Mouse (Mus musculus) hindbrain, embryonic 12.5 days (tissue): ENCODE results near the gene Hist1h1a. TPM values are rescaled to one million over a fixed set of nuclear protein-coding genes. Genes with fewer than 3 reads are reported as not detected.
"Not testable (repeated sequence)": the region's sequence is repeated elsewhere in the genome, so short reads cannot be mapped to it uniquely, and the experiment has no call there.

Source experiments
- ATAC-seq: fragments of 200-750 bp; cut with Nextera tagmentation; 2 replicates; pipeline ENCODE4 v1.8.0; 2017; ENCODE audit warnings: moderate TSS enrichment; ENCODE audit not compliant: low FRiP score
- H3K27ac ChIP-seq: fragments of 300-500 bp; sonication (generic); 2 replicates; pipeline ENCODE4 v1.5.1; 2016; ENCODE audit warnings: mild to moderate bottlenecking
- H3K27me3 ChIP-seq: fragments of 300-500 bp; sonication (generic); 2 replicates; pipeline ENCODE4 v1.6.1; 2016; ENCODE audit warnings: mild to moderate bottlenecking
- H3K36me3 ChIP-seq: fragments of 300-500 bp; sonication (generic); 2 replicates; pipeline ENCODE4 v1.6.1; 2016; ENCODE audit warnings: mild to moderate bottlenecking
- H3K4me1 ChIP-seq: fragments of 300-500 bp; sonication (generic); 2 replicates; pipeline ENCODE4 v1.6.1; 2016
- H3K4me2 ChIP-seq: fragments of 300-500 bp; sonication (generic); replicated peaks from 2 replicates; pipeline ENCODE4 v1.6.1; 2016; ENCODE audit warnings: mild to moderate bottlenecking
- H3K4me3 ChIP-seq: fragments of 300-500 bp; sonication (generic); 2 replicates; pipeline ENCODE4 v1.5.1; 2016; ENCODE audit warnings: mild to moderate bottlenecking
- H3K9ac ChIP-seq: fragments of 300-500 bp; sonication (generic); 2 replicates; pipeline ENCODE4 v1.6.1; 2016; ENCODE audit warnings: mild to moderate bottlenecking, moderate library complexity
- H3K9me3 ChIP-seq: fragments of 300-500 bp; sonication (generic); replicated peaks from 2 replicates; pipeline ENCODE4 v1.6.1; 2016; ENCODE audit warnings: mild to moderate bottlenecking
- WGBS: fragments of 180-500 bp; shearing (Covaris S2); methylation state at CpG from one replicate; pipeline ENCODE4 v1.1.7; 2016; 5-methylcytosine and 5-hydroxymethylcytosine counted together
- polyA plus RNA-seq: library from polyadenylated mRNA; unstranded; fragments of >200 nt; fragmentation: Nextera tagmentation; extraction: Ambion mirVana; gene quantifications from 2 replicates; pipeline ENCODE4 v1.2.1, GENCODE M21; 2016

Gene Hist1h1a
- polyA plus RNA-seq, 1 experiment from 2014 or later: 2.7 TPM

GRCm38 (mm10) chr13:23756790-23757189 is 6.7 kb upstream of the Hist1h1a start, which contains the start of gene Hist1h4b:
Gene Hist1h4b, plus strand, starts transcription at chr13:23757013.
- H3K36me3 ChIP-seq: no peaks in the 10 kb centered on the region
- peak within 1 kb of the TSS; percentile 85 for H3K27ac ChIP-seq
- H3K27me3 ChIP-seq: no peaks in the 10 kb centered on the region
- under 1% methylated on average over 19 of the region's 22 CpGs for WGBS
- H3K9me3 ChIP-seq: no peaks in the 10 kb centered on the region
- peaks cover 16% of the 10 kb centered on the region for H3K4me1 ChIP-seq
- peak within 1 kb of the TSS; percentile 36 for H3K4me3 ChIP-seq
- ATAC-seq: peak; percentile 74
- H3K4me2 ChIP-seq: peak within 1 kb of the TSS; percentile 57
- peak within 1 kb of the TSS; percentile 54 for H3K9ac ChIP-seq

- Histone ChIP-seq H3K4me3 (peak overlapping the region; percentile 36), H3K9me3 (no peaks in the 10 kb centered on the region), H3K27me3 (no peaks in the 10 kb centered on the region), H3K4me2 (peak overlapping the region; percentile 57), H3K27ac (peak overlapping the region; percentile 85), H3K4me1 (peaks cover 16% of the 10 kb centered on the region), H3K36me3 (no peaks in the 10 kb centered on the region), H3K9ac (peak overlapping the region; percentile 54)
- WGBS: 1% methylated on average over 17 of the region's 23 CpGs
- ATAC-seq: no peak; the same call in 1 of the 2 replicates
Observed at GRCm38 (mm10) chr13:23757211-23757773, 6.2 kb upstream of the Hist1h1a start.

GRCm38 (mm10) chr13:23757921-23758320 is 5.5 kb upstream of the Hist1h1a start:
- WGBS: 52% methylated on average over 3 of the region's 3 CpGs
- Histone ChIP-seq H3K9me3 (no peaks in the 10 kb centered on the region), H3K9ac (no peak overlapping the region), H3K4me3 (no peak overlapping the region), H3K4me1 (peaks cover 16% of the 10 kb centered on the region), H3K27me3 (no peaks in the 10 kb centered on the region), H3K4me2 (peak overlapping the region; percentile 57; the same call in 1 of the 2 replicates), H3K36me3 (no peaks in the 10 kb centered on the region), H3K27ac (no peak overlapping the region)
- ATAC-seq: no peak

GRCm38 (mm10) chr13:23759251-23759771 is 4.2 kb upstream of the Hist1h1a start:
- Histone ChIP-seq H3K36me3 (no peaks in the 10 kb centered on the region), H3K4me2 (no peak overlapping the region), H3K4me1 (peaks cover 25% of the 10 kb centered on the region), H3K4me3 (no peak overlapping the region), H3K27ac (no peak overlapping the region), H3K27me3 (no peaks in the 10 kb centered on the region), H3K9ac (no peak overlapping the region), H3K9me3 (no peaks in the 10 kb centered on the region)
- 60% methylated on average over 3 of the region's 3 CpGs for WGBS
- no peak for ATAC-seq

- no peaks in the 10 kb centered on the region for H3K27me3 ChIP-seq
- H3K9ac ChIP-seq: 0 out of 2 replicates have a peak overlapping the region, but pooled peaks have one; percentile 57
- peaks cover 28% of the 10 kb centered on the region for H3K4me1 ChIP-seq
- no peak overlapping the region for H3K4me3 ChIP-seq
- no peaks in the 10 kb centered on the region for H3K36me3 ChIP-seq
- H3K4me2 ChIP-seq: peak overlapping the region; percentile 88
- WGBS: 69% methylated on average over 1 of the region's 1 CpGs
- H3K27ac ChIP-seq: 0 out of 2 replicates have a peak overlapping the region, but pooled peaks have one; percentile 89
- ATAC-seq: no peak
- no peaks in the 10 kb centered on the region for H3K9me3 ChIP-seq
Observed at GRCm38 (mm10) chr13:23759916-23760239, 3.6 kb upstream of the Hist1h1a start.

GRCm38 (mm10) chr13:23760240-23760971 is 3.1 kb upstream of the Hist1h1a start:
- peak overlapping the region; percentile 89 for H3K27ac ChIP-seq
- peak overlapping the region; percentile 88 for H3K4me2 ChIP-seq
- H3K27me3 ChIP-seq: no peaks in the 10 kb centered on the region
- WGBS: 1% methylated on average over 23 of the region's 27 CpGs
- H3K9ac ChIP-seq: peak overlapping the region; percentile 57
- peaks cover 28% of the 10 kb centered on the region for H3K4me1 ChIP-seq
- H3K9me3 ChIP-seq: no peaks in the 10 kb centered on the region
- H3K36me3 ChIP-seq: no peaks in the 10 kb centered on the region
- H3K4me3 ChIP-seq: peak overlapping the region; percentile 40
- ATAC-seq: peak; percentile 21

GRCm38 (mm10) chr13:23760972-23761864 is 2.2 kb upstream of the Hist1h1a start, which contains the start of gene Hist1h4a:
Gene Hist1h4a, minus strand, starts transcription at chr13:23761230.
- H3K4me3 ChIP-seq: peak within 1 kb of the TSS; percentile 40
- peaks cover 28% of the 10 kb centered on the region for H3K4me1 ChIP-seq
- WGBS: under 1% methylated on average over 61 of the region's 72 CpGs
- ATAC-seq: peak; percentile 81
- no peaks in the 10 kb centered on the region for H3K9me3 ChIP-seq
- H3K27ac ChIP-seq: peak within 1 kb of the TSS; percentile 89
- no peaks in the 10 kb centered on the region for H3K36me3 ChIP-seq
- no peaks in the 10 kb centered on the region for H3K27me3 ChIP-seq
- peak within 1 kb of the TSS; percentile 88 for H3K4me2 ChIP-seq
- H3K9ac ChIP-seq: peak within 1 kb of the TSS; percentile 57

GRCm38 (mm10) chr13:23761871-23762821 is 1.3 kb upstream of the Hist1h1a start, which contains the start of gene Hist1h3a:
Gene Hist1h3a, minus strand, starts transcription at chr13:23762386.
- Histone ChIP-seq H3K9ac (peak within 1 kb of the TSS; percentile 67), H3K4me1 (peaks cover 26% of the 10 kb centered on the region), H3K27ac (peak within 1 kb of the TSS; percentile 89), H3K4me3 (peak within 1 kb of the TSS; percentile 54), H3K4me2 (peak within 1 kb of the TSS; percentile 88)
- under 1% methylated on average over 27 of the region's 52 CpGs for WGBS
- not testable (repeated sequence) for H3K36me3 ChIP-seq, H3K27me3 ChIP-seq, H3K9me3 ChIP-seq
- peak; percentile 62 for ATAC-seq

GRCm38 (mm10) chr13:23763242-23763585 is 252 bp upstream of the Hist1h1a start:
- peak overlapping the region; percentile 88 for H3K4me2 ChIP-seq
- 1% methylated on average over 10 of the region's 10 CpGs for WGBS
- peak overlapping the region; percentile 89 for H3K27ac ChIP-seq
- peak overlapping the region; percentile 54 for H3K4me3 ChIP-seq
- H3K4me1 ChIP-seq: peaks cover 23% of the 10 kb centered on the region
- H3K36me3 ChIP-seq: no peaks in the 10 kb centered on the region
- H3K9ac ChIP-seq: peak overlapping the region; percentile 67; the same call in 1 of the 2 replicates
- ATAC-seq: no peak
- no peaks in the 10 kb centered on the region for H3K27me3 ChIP-seq
- no peaks in the 10 kb centered on the region for H3K9me3 ChIP-seq

- WGBS: 30% methylated on average over 12 of the region's 12 CpGs
- Histone ChIP-seq H3K27ac (peak overlapping the region; percentile 89; the same call in 1 of the 2 replicates), H3K9ac (peak overlapping the region; percentile 67)
Observed at GRCm38 (mm10) chr13:23764324-23765171, 1.1 kb downstream of the Hist1h1a start.

More at GRCm38 (mm10) chr13:23764324-23765171, 1.1 kb downstream of the Hist1h1a start:
- H3K4me1 ChIP-seq: peaks cover 23% of the 10 kb centered on the region
- H3K9me3 ChIP-seq: no peaks in the 10 kb centered on the region
- peak overlapping the region; percentile 88 for H3K4me2 ChIP-seq
- no peak for ATAC-seq
- peak overlapping the region; percentile 54 for H3K4me3 ChIP-seq
- no peaks in the 10 kb centered on the region for H3K36me3 ChIP-seq
- no peaks in the 10 kb centered on the region for H3K27me3 ChIP-seq
